Mouse (Mus musculus) heart, postnatal 14 days (tissue): Measurements from ENCODE around the gene Hcfc2. TPM values are rescaled to one million over a fixed set of nuclear protein-coding genes. Genes with fewer than 3 reads are reported as not detected.

ENCODE experiments used
- DNase-seq, 2 experiments: peaks; one replicate each; pipeline ENCODE4 v3.0.0; 2021 to 2022
- intact Hi-C: fragments of 180-260 bp; cut with DNase I; formaldehyde crosslinking; loops from one replicate; pipeline ENCODE4 v1.15.1; 2025
- total RNA-seq, 2 experiments: library from RNA; stranded (reverse); gene quantifications; 2 replicates each; pipeline ENCODE4 v1.2.3; 2021

Hcfc2 gene
- total RNA-seq, 2 experiments from 2014 or later = 32.9 to 33.8 TPM

GRCm38 (mm10) chr10:82762756-82763681 is 67.1 kb downstream of the Hcfc2 start:
- peak; percentile 49 to 58 for DNase-seq
- intact Hi-C loops = loop anchor here (5.0 kb wide), 1 partner anchor 66 kb away; the partner anchor contains the start of gene Hcfc2

GRCm38 (mm10) chr10:82763840-82764631 is 68.1 kb downstream of the Hcfc2 start, which contains the start of gene Nfyb:
Gene Nfyb, minus strand, starts transcription at chr10:82764144.
- intact Hi-C loops = loop anchor here (5.0 kb wide), 1 partner anchor 67 kb away; the partner anchor contains the start of gene Hcfc2
- peak; percentile 97 to 98 for DNase-seq

DNA sequence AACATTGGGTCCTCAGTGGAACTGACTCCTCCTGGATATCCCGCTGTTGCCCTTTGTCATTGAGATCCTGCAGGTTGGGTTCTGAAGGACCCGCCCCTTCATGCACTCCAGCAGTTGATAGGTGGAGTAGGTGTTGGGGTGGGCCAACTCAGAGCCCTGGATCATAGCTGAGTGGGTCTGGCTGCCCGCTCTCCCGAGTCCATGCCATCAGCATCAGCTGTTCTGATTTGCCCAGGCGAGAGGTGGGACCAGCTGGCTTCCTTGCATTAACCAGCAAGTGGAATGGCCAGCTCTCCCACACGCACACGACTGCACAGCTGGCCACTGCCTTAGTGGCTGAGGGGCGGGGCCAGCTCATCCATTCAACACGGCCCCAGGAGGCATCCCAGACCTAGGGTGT is 72.9 kb downstream of the Hcfc2 start:
- intact Hi-C loops = loop anchor here (5.0 kb wide), 1 partner anchor 38 kb away; no protein-coding TSS in a partner anchor
- no peak for DNase-seq

GRCm38 (mm10) chr10:82770713-82771112 is 74.8 kb downstream of the Hcfc2 start:
- intact Hi-C loops = no loop called here

GRCm38 (mm10) chr10:82771595-82772170 is 75.7 kb downstream of the Hcfc2 start:
- intact Hi-C loops = no loop called here
- no peak for DNase-seq

More at GRCm38 (mm10) chr10:82770713-82771112, 74.8 kb downstream of the Hcfc2 start:
- DNase-seq = no peak

- intact Hi-C loops = no loop called here
- no peak for DNase-seq
Observed at GRCm38 (mm10) chr10:82774841-82775240, 78.9 kb downstream of the Hcfc2 start.

GRCm38 (mm10) chr10:82777075-82777474 is 81.1 kb downstream of the Hcfc2 start:
- DNase-seq = no peak
- intact Hi-C loops = no loop called here

DNA sequence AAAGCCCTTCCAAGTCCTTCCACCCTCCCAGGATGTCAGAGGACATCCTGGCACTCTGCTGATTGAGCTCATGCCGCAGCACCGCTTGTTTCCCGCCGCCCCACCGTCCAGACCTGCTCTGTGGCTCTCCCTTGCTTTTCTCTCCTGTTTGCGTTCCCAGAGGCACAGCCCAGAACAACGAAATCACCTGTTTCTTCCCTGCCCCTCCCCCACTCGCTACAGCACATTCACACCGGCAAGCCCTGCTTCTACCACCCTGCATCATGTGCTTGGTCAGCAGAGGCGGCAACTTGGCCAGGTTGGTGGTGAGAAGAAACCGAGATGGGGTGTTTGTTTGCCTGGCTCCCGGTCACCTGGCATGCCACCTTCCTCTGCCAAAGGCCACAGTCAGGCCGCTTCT is 81.9 kb downstream of the Hcfc2 start:
- intact Hi-C loops = no loop called here
- no peak for DNase-seq

GRCm38 (mm10) chr10:82778791-82779549 is 83.0 kb downstream of the Hcfc2 start:
- no peak for DNase-seq
- intact Hi-C loops = no loop called here

- intact Hi-C loops = no loop called here
Observed at GRCm38 (mm10) chr10:82779831-82780230, 83.9 kb downstream of the Hcfc2 start.

GRCm38 (mm10) chr10:82780322-82780721 is 84.4 kb downstream of the Hcfc2 start:
- intact Hi-C loops = no loop called here
- DNase-seq = no peak

More at GRCm38 (mm10) chr10:82779831-82780230, 83.9 kb downstream of the Hcfc2 start:
- no peak for DNase-seq

GRCm38 (mm10) chr10:82780816-82781215 is 84.9 kb downstream of the Hcfc2 start:
- DNase-seq = no peak
- intact Hi-C loops = no loop called here

- intact Hi-C loops = no loop called here
- no peak for DNase-seq
Observed at GRCm38 (mm10) chr10:82782472-82782871, 86.5 kb downstream of the Hcfc2 start.

DNA sequence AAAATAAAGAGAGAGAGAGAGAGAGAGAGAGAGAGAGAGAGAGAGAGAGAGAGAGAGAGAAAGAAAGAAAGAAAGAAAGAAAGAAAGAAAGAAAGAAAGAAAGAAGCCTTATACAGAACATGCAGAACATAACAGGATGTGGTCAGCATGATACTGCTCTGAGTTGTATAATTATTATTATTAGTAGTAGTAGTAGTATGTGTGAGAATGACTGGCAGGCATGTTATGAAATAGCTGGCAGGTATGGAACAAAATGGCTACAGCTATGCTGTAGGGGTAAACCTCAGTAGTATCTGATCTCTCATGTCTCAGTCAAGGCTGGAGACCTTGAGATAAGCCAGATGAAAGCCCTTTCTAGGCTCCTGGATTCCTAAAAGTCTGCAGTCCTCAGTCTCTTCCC is 93.2 kb downstream of the Hcfc2 start:
- intact Hi-C loops = no loop called here
- DNase-seq = no peak

- intact Hi-C loops = no loop called here
Observed at GRCm38 (mm10) chr10:82790504-82790903, 94.5 kb downstream of the Hcfc2 start.

DNA sequence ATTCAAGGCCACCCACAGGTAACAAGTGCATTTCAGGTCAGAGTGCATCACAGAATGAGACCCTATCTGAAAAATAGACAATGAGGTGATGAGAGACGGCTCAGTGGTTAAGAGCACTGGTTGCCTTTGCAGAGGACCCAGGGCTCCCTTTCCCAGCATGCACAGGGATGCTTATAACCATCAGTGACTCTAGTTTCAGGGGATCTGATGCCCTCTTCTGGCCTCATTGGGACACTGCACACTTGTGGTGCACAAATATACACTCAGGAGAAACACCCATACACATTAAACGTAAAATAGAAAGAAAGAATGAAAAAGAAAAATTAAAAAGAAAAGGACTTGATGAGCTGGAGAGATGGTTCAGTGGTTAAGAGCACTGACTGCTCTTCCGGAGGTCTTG is 95.8 kb downstream of the Hcfc2 start:
- intact Hi-C loops = no loop called here
- DNase-seq = no peak

More at GRCm38 (mm10) chr10:82790504-82790903, 94.5 kb downstream of the Hcfc2 start:
- DNase-seq = no peak
